Mouse (Mus musculus) adrenal gland, postnatal 14 days (tissue): ENCODE measurements around the gene Tbc1d12. TPM values are rescaled to one million over a fixed set of nuclear protein-coding genes. Genes with fewer than 3 reads are reported as not detected.

ENCODE experiments used
- DNase-seq: peaks from one replicate; pipeline ENCODE4 v3.0.0; 2021; ENCODE audit warnings: mixed read lengths
- total RNA-seq: library from RNA; stranded (reverse); gene quantifications from 2 replicates; pipeline ENCODE4 v1.2.3, GENCODE M21; 2021

The Tbc1d12 gene
- total RNA-seq, 1 experiment from 2014 or later = 9.2 TPM

- no peak for DNase-seq
Measured at GRCm38 (mm10) chr19:38913786-38914185, 77.4 kb downstream of the Tbc1d12 start.

- no peak for DNase-seq
Measured at GRCm38 (mm10) chr19:38914926-38915325, 78.5 kb downstream of the Tbc1d12 start.

- peak; percentile 58 for DNase-seq
Measured at GRCm38 (mm10) chr19:38915677-38916076, 79.3 kb downstream of the Tbc1d12 start.

GRCm38 (mm10) chr19:38928481-38929158, 92.2 kb downstream of the Tbc1d12 start:
- DNase-seq = no peak

DNA sequence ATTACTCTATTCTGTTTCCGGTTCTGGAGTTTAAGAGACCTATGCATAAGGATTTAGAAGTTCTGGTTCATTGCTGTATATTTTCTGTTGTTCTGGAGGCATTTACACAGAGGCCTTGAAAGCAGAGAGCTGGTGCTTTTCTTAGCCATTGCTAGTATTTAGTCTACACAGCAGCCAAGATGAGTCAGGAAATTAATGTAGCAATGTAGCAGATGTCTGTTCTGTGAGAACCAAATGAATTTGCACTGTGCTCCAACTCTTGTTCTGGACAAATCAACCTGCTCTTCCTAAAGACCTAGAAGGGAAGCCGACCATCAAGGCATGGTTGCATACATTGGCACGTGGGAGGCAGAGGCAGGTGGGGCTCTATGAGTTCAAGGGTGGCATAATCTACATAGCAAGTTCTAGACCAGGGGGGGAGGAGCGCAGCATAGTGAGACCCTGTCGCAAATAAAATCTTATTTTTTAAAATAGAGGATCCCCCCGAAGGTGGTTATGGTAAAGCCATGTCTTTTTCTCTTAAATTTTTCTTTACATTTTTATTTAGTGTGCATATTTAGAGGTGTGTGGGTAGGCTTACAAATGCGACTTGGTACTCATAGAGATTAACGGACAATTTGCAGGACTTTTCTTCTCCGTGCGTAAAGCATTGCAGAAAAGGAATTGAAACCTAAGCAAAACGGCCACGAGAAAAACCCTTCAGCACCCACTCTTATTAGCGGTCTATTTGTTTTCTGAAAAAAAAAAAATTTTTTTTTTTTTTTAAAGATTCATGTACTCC, 93.3 kb downstream of the Tbc1d12 start:
- DNase-seq = no peak

DNA sequence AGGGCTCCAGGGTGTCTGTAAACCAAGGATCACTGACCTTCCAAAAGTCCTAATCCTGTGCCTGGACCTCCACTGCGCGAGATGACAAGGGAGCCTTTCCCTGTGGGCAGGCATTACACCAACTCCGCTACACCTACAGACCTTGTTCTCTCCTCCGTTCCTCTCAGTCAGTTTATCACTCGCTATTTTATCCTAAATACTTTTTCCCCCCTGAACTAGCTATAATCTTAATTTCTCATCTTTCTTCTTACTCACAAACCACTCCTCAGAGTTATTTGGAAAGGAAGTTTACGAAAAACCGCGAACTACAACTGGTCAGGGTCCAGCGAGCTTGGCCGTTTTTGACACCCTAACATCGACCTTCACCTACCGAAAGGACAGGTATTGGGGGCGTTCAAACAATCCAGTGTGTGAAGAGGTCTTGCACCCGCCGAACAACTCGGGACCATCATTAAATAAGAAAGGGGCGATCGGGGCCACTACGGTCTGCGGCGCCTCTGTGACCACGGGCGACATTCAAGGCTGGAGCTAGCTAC, 93.9 kb downstream of the Tbc1d12 start:
- peak; percentile 18 for DNase-seq

DNA sequence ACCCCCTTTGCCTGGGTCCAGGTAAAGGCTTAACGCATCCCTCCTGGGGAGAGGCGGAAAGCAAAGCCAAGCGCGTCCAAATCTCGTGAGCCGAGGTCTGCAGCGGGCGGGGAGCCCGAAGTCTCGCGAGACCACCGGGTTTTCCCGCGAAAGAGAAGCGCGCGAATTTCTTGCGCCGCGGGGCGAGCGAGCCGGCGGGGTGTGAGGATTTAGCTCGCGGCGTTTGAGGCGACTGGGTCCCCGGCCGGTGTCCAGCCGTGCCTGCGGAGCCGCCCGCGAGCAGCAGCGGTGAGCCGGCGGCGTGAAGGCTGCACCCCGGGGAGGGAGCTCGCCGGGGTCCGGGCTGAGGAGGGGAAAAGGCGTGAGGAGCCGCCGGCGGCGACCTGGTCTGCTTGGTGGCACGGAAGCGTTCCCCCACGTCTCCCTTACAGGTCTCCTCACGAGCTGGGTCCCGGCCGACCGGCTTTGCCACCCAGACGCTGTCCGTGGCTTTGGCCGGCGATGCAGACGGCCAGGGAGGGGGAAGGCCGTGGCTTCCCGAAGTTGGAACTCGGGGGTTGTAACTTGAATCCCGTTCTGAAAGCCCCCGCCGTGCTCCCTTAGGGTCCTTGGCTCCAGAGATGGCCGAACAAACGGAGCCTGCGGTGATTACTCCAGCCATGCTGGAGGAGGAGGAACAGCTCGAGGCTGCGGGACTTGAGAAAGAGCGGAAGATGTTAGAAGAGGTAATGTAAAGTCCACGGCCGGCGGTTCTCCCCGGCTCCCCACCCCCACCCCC, 94.6 kb downstream of the Tbc1d12 start, which contains the start of gene Hells:
Hells (plus strand) TSS at position 128 of the 778 bp plus-strand sequence.
- DNase-seq = peak; percentile 94

- no peak for DNase-seq
Measured at GRCm38 (mm10) chr19:38931566-38931890, 95.1 kb downstream of the Tbc1d12 start.

- no peak for DNase-seq
Measured at GRCm38 (mm10) chr19:38944590-38945307, 108.4 kb downstream of the Tbc1d12 start.

Other genes with a start within 250 kb of the Tbc1d12 start
- 16.0 and 17.5 TPM in 2 replicates for gene Noc3l, start 17.3 kb upstream of the Tbc1d12 start, total RNA-seq
- 11.0 and 17.4 TPM in 2 replicates for gene Hells, start 94.3 kb downstream of the Tbc1d12 start, total RNA-seq
- gene Cyp2c55, start 170.4 kb downstream of the Tbc1d12 start, total RNA-seq = 0.67 TPM in 1 of 2 replicates, not detected in the other
- not detected in 2 replicates for gene Cyp2c65, start 224.4 kb downstream of the Tbc1d12 start, total RNA-seq